Mouse (Mus musculus) liver, embryonic 15.5 days (tissue): ENCODE results near the gene Upf1. TPM values are rescaled to one million over a fixed set of nuclear protein-coding genes. Genes with fewer than 3 reads are reported as not detected.
A peak's percentile ranks its signal among the peaks of the same experiment; 100 is the strongest.

Source experiments
- ATAC-seq: fragments of 200-750 bp; cut with Nextera tagmentation; 2 replicates; pipeline ENCODE4 v1.8.0; 2017; ENCODE audit warnings: moderate number of reproducible peaks, mild to moderate bottlenecking, moderate library complexity; ENCODE audit not compliant: insufficient read depth
- H3K27ac ChIP-seq: fragments of 300-500 bp; sonication (generic); replicated peaks from 2 replicates; pipeline ENCODE4 v1.5.1; 2015; ENCODE audit warnings: mild to moderate bottlenecking, inconsistent platforms
- H3K27me3 ChIP-seq: fragments of 300-500 bp; sonication (generic); 2 replicates; pipeline ENCODE4 v1.6.1; 2015; ENCODE audit warnings: mild to moderate bottlenecking, inconsistent platforms
- H3K36me3 ChIP-seq: fragments of 300-500 bp; sonication (generic); replicated peaks from 2 replicates; pipeline ENCODE4 v1.6.1; 2015; ENCODE audit warnings: moderate library complexity, mild to moderate bottlenecking, inconsistent platforms
- H3K4me1 ChIP-seq: fragments of 300-500 bp; sonication (generic); replicated peaks from 2 replicates; pipeline ENCODE4 v1.6.1; 2015; ENCODE audit warnings: inconsistent platforms
- H3K4me2 ChIP-seq: fragments of 300-500 bp; sonication (generic); 2 replicates; pipeline ENCODE4 v1.6.1; 2015; ENCODE audit warnings: moderate library complexity, mild to moderate bottlenecking, inconsistent platforms
- H3K4me3 ChIP-seq: fragments of 300-500 bp; sonication (generic); replicated peaks from 2 replicates; pipeline ENCODE4 v1.5.1; 2015; ENCODE audit warnings: mild to moderate bottlenecking, inconsistent platforms
- H3K9ac ChIP-seq: fragments of 300-500 bp; sonication (generic); 2 replicates; pipeline ENCODE4 v1.6.1; 2015; ENCODE audit warnings: moderate library complexity, mild to moderate bottlenecking, inconsistent platforms
- H3K9me3 ChIP-seq: fragments of 300-500 bp; sonication (generic); replicated peaks from 2 replicates; pipeline ENCODE4 v1.6.1; 2016; ENCODE audit warnings: inconsistent platforms
- WGBS: fragments of 180-500 bp; shearing (Covaris S2); methylation state at CpG from one replicate; pipeline ENCODE4 v1.1.7; 2015; ENCODE audit warnings: mixed read lengths; ENCODE audit not compliant: insufficient replicate concordance; 5-methylcytosine and 5-hydroxymethylcytosine counted together
- polyA plus RNA-seq: library from polyadenylated mRNA; unstranded; fragments of >200 nt; fragmentation: Nextera tagmentation; extraction: Ambion mirVana; gene quantifications from 2 replicates; pipeline ENCODE4 v1.2.1, GENCODE M21; 2015

The Upf1 gene
- polyA plus RNA-seq, 1 experiment from 2014 or later: 9.7 TPM

DNA sequence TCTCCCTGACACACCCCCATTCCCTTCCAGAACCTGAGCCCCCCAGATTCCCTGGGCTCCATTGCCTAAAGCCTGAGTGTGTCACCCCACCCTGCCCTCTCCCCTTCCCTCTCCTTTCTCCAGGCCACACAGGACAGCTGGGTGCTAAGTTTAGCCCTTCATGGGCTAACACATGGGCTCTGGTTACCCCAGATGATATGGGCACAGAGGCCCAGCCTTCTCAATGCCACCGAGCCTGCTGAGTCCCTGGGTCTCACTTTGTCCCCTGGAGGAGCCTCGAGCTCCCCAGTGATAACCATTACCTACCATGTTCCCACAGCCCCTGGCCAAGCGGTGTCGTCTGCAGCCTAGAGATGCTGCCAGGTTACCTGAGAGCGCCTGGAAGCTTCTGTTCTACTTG, 35.2 kb downstream of the Upf1 start:
- 68% methylated on average over 5 of the region's 5 CpGs for WGBS
- peaks cover 58% of the 10 kb centered on the region for H3K27me3 ChIP-seq
- H3K36me3 ChIP-seq: peaks cover 7% of the 10 kb centered on the region
- H3K9me3 ChIP-seq: no peaks in the 10 kb centered on the region
- ATAC-seq: no peak
- no peak overlapping the region for H3K4me2 ChIP-seq
- no peak overlapping the region for H3K27ac ChIP-seq
- no peak overlapping the region for H3K9ac ChIP-seq
- H3K4me3 ChIP-seq: no peak overlapping the region
- H3K4me1 ChIP-seq: peaks cover 10% of the 10 kb centered on the region

DNA sequence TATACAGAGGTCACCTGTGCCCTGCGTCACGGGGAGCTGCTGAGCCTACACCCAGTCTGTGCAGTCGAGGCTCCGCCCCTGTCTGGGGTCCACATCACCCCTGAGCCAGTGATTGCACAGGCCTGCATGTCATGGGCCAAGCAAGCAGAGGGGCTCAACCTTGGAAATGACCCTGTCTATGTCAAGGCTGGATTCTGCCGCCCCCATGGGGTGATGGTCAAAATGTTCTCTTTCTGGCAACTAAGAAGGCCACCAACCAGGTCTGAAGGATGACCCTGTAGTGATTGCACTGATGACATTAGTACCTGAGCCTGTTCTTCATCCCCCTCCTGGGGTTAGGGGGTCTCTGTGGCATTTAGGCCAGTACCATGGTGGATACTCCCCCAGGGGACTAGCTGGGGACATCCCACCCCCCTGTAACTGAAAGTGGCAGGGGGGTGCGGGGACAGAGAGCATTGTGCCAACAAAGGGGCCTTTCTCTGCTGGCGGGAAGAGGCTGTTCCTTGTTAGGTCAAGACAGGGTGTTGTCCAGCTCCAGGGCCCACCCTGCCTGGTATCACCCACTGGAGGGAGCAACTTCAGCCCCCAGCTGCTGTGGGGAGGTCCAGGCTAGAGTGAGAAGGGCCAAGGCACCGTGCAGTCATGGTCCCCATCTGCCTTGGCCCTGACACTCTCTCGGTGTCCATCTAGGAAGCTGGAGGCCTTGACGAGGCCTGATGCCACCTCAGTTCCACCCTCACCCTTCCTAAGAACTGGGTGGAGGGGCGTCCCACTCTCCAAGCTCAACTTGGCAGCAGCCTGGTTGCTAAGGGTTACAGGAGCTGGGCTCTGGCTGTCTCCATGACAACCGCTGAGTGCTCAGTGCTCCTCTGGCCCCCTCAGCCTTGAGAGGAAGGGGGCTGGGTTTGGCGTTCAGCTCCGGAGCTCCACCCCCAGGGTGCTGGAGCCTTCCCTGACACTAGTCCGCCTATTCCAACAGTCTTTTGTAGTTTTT, 36.3 kb downstream of the Upf1 start:
- peaks cover 10% of the 10 kb centered on the region for H3K4me1 ChIP-seq
- 23% methylated on average over 15 of the region's 15 CpGs for WGBS
- peak overlapping the region; percentile 73 for H3K4me2 ChIP-seq
- H3K4me3 ChIP-seq: no peak overlapping the region
- H3K36me3 ChIP-seq: peaks cover 16% of the 10 kb centered on the region
- H3K27me3 ChIP-seq: peaks cover 54% of the 10 kb centered on the region
- H3K27ac ChIP-seq: no peak overlapping the region
- no peak overlapping the region for H3K9ac ChIP-seq
- H3K9me3 ChIP-seq: no peaks in the 10 kb centered on the region
- ATAC-seq: no peak

DNA sequence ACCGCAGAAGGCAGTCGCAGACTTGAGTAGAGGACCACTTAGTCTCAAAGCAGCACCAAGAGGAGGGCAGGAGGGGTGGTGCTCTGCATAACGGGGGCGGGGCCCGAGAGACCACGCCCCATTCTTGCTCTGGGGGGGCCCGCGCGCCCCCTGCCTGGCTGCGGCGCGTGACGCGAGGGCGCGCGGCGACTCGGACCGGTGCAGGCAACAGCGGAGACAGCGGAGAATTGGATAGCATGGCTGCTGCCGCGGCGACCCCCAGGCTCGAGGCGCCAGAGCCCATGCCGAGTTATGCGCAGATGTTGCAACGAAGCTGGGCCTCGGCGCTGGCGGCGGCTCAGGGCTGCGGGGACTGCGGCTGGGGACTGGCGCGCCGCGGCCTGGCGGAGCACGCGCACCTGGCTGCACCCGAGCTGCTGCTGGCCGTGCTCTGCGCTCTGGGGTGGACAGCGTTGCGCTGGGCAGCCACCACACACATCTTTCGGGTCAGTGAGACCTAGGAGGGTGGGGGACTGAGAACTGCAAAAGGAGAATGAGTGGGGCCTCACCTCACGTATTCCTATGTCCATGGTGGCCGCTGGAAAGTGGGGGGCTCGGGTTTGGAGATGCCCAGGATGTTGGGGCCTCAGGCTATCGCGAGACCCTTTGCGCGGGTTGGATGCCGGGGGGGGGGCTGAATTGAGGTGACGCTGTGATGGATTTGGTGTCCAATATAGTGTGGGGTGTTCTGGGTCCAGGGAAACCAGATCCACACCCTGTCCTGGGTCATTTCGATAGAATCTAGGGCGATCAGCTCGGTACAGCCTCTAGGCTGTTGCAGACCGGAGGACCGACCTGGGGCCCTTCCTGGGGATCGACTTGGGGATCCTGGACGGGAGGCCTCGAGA, 37.2 kb downstream of the Upf1 start, which contains the start of gene Cers1:
Cers1 (plus strand) TSS at position 152 of the 887 bp plus-strand sequence.
- Histone ChIP-seq H3K4me3 (peak within 1 kb of the TSS; percentile 52), H3K9ac (no peak within 1 kb of the TSS), H3K36me3 (peaks cover 25% of the 10 kb centered on the region), H3K27ac (no peak within 1 kb of the TSS), H3K9me3 (no peaks in the 10 kb centered on the region), H3K4me2 (peak within 1 kb of the TSS; percentile 73), H3K27me3 (peaks cover 50% of the 10 kb centered on the region), H3K4me1 (peaks cover 10% of the 10 kb centered on the region)
- 0 out of 2 replicates have a peak, but pooled peaks have one; percentile 9 for ATAC-seq
- 2% methylated on average over 65 of the region's 66 CpGs for WGBS

DNA sequence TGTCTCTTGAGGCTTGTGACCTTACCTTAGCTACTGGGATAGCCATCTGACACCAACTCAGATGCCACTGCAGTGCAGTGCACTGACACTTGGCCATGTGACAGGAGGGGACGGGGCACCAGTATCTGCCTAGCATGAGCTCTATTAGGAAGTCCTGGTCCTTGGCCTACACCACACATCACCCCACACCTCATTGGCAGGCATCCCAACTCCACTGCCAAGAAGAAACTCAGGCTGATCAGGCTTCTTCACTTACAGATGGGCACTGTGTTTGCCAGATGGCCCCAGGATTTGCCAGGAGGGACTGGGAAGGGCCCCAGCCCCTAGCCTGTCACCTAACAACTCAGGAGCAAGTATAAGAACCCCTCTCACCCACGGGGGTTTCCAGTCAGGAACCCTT, 39.7 kb downstream of the Upf1 start:
- ATAC-seq: no peak
- H3K4me1 ChIP-seq: peaks cover 10% of the 10 kb centered on the region
- no peak overlapping the region for H3K4me3 ChIP-seq
- no peak overlapping the region for H3K4me2 ChIP-seq
- no peak overlapping the region for H3K9ac ChIP-seq
- no peak overlapping the region for H3K27ac ChIP-seq
- no peaks in the 10 kb centered on the region for H3K9me3 ChIP-seq
- peaks cover 39% of the 10 kb centered on the region for H3K27me3 ChIP-seq
- H3K36me3 ChIP-seq: peaks cover 47% of the 10 kb centered on the region
- 88% methylated on average over 2 of the region's 2 CpGs for WGBS

DNA sequence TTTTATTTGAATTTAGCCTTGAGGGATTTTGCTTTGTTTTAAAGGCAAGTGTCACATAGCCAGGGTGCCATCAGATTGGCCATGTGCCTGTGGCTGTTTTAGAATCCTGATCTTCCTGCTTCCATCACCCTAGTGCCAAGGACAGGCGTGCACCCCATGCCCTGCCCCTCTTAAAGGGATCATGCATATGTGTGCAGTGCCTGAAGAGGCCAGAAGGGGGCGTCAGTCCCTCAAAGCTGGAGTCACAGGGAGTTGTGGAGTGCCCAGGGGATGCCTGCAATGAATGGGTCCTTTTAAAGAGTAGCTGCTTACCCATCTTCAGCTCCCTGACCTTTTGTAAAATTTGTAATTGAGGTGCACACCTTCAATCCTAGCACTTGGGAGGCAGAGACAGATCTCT, 43.8 kb downstream of the Upf1 start:
- Histone ChIP-seq H3K36me3 (peaks cover 85% of the 10 kb centered on the region), H3K9ac (no peak overlapping the region), H3K4me2 (no peak overlapping the region), H3K4me1 (peaks cover 5% of the 10 kb centered on the region), H3K4me3 (no peak overlapping the region), H3K27me3 (no peaks in the 10 kb centered on the region), H3K9me3 (no peaks in the 10 kb centered on the region), H3K27ac (no peak overlapping the region)
- WGBS: 31% methylated on average over 2 of the region's 2 CpGs
- no peak for ATAC-seq

DNA sequence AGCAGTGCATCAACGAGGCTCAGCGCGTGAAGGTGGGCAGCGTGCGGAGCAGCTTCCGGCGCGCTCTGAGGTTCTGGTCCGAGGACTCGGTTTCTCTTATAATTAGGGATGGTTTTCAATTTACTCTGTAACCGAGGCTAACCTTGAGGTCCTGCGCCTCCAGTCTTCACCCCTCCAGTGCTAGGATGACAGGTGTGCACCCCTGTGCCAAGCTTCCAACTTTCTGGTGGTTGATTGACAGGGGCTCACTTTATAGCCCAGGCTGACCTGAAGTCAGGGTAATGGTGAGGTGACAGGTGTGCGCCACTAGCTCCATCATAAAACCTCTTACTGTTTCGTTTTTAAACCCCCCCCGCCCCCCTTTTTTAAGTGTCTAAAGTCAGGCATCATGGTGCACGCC, 50.2 kb downstream of the Upf1 start:
- Histone ChIP-seq H3K27ac (peak overlapping the region; percentile 71), H3K4me2 (peak overlapping the region; percentile 82), H3K36me3 (peaks cover 55% of the 10 kb centered on the region), H3K27me3 (no peaks in the 10 kb centered on the region), H3K9me3 (no peaks in the 10 kb centered on the region), H3K9ac (peak overlapping the region; percentile 85), H3K4me3 (peak overlapping the region; percentile 87), H3K4me1 (peaks cover 40% of the 10 kb centered on the region)
- ATAC-seq: no peak
- 3% methylated on average over 16 of the region's 16 CpGs for WGBS

DNA sequence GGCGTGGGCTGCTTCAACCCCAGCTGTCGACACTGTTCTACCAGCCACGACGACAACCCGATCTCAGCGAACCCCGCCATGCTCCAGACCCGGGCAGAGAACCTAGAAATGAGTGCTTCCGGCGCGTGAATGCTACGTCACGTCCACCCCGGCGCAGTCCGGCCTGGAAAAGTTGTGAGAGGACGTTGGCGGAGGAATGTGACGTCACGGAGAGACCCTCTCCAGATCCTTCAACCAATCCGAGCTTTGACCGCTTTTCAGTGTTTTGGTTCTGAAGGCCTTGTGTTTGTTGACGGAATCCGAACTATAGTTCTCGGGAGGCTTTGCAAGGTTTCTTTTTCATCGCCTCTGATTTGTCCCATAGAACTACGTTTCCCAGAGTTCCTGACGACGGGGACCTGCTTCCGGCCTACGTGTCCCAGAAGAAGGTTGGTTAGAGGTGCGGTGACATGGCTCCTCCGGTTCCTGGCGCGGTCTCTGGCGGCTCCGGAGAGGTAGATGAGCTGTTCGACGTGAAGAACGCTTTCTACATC, 50.7 kb downstream of the Upf1 start, which contains the start of the genes Ddx49 and Cope:
Ddx49 (minus strand) TSS at position 132 of the 533 bp plus-strand sequence.
Cope (plus strand) TSS at position 161 of the 533 bp plus-strand sequence.
- peaks cover 55% of the 10 kb centered on the region for H3K36me3 ChIP-seq
- no peaks in the 10 kb centered on the region for H3K27me3 ChIP-seq
- H3K9ac ChIP-seq: peak within 1 kb of the TSS; percentile 85
- peak within 1 kb of the TSS; percentile 71 for H3K27ac ChIP-seq
- ATAC-seq: peak; percentile 89
- peak within 1 kb of the TSS; percentile 82 for H3K4me2 ChIP-seq
- WGBS: under 1% methylated on average over 40 of the region's 40 CpGs
- peak within 1 kb of the TSS; percentile 87 for H3K4me3 ChIP-seq
- H3K9me3 ChIP-seq: no peaks in the 10 kb centered on the region
- H3K4me1 ChIP-seq: peaks cover 40% of the 10 kb centered on the region

DNA sequence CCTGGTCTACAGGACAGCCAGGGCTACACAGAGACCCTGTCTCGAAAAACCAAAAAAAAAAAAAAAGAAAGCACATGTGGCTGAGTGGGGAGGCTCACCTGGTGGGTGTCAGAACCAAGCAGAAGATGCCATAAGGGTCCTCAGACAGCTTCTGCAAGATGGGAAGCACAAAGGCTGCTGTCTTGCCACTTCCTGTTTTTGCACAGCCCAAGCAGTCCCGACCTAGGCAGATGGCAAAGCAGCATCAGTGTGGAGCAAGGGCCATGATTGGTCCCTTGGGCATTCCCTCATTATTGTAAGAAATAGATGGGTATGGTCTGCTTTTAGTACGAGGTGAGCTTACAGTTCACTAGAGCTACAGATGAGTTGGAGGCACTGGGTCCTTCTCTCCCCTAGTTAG, 52.2 kb downstream of the Upf1 start:
- ATAC-seq: no peak
- Histone ChIP-seq H3K36me3 (peaks cover 58% of the 10 kb centered on the region), H3K27ac (no peak overlapping the region), H3K4me2 (peak overlapping the region; percentile 82), H3K9me3 (no peaks in the 10 kb centered on the region), H3K4me1 (peaks cover 40% of the 10 kb centered on the region), H3K9ac (no peak overlapping the region), H3K4me3 (no peak overlapping the region), H3K27me3 (no peaks in the 10 kb centered on the region)
- WGBS: 46% methylated on average over 3 of the region's 3 CpGs

DNA sequence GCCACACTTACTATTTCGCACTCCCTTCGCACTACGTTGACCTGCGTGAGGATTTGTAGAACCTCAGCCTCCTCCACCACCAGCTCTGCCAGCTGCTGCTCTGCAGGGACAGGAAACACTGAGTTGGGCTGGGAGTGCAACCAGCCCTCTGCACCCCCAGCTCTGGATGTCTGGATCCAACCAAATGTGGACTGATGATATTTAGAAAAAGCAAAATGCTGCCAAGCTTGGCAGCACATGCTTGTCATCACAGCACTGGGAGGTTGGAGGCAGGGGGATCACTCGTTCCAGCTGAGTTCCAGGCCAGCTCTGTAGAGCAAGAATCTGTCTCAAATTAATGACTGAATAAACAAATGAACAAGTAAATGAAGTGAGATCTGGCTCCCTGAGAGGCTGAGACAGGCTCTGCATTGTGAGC, 59.1 kb downstream of the Upf1 start:
- Histone ChIP-seq H3K27ac (no peak overlapping the region), H3K27me3 (no peaks in the 10 kb centered on the region), H3K4me1 (no peaks in the 10 kb centered on the region), H3K4me2 (no peak overlapping the region), H3K36me3 (peaks cover 75% of the 10 kb centered on the region), H3K4me3 (no peak overlapping the region), H3K9me3 (no peaks in the 10 kb centered on the region), H3K9ac (no peak overlapping the region)
- no peak for ATAC-seq
- WGBS: 66% methylated on average over 5 of the region's 5 CpGs

DNA sequence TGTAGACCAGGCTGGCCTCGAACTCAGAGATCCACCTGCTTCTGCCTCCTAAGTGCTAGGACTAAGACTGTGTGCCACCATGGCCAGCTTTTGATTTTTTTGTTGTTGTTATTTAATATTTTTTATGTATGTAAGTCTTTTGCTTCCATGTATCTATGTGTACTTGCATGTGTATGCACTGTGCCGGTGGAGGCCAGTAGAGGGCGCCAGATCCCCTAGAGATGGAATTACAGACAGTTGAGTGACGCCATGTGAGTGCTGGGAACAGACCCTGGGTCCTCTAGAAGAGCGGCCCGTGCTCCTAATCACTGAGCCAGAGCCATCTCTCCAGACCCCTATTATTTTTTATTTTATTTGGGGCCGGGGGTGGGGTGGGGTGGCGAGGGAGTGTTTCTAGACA, 66.3 kb downstream of the Upf1 start:
- H3K27ac ChIP-seq: no peak overlapping the region
- H3K4me2 ChIP-seq: no peak overlapping the region
- H3K9ac ChIP-seq: no peak overlapping the region
- H3K4me1 ChIP-seq: peaks cover 21% of the 10 kb centered on the region
- WGBS: 83% methylated on average over 8 of the region's 8 CpGs
- ATAC-seq: no peak
- no peaks in the 10 kb centered on the region for H3K9me3 ChIP-seq
- H3K27me3 ChIP-seq: peaks cover 20% of the 10 kb centered on the region
- H3K4me3 ChIP-seq: no peak overlapping the region
- H3K36me3 ChIP-seq: peaks cover 26% of the 10 kb centered on the region
